Mouse (Mus musculus) lung, postnatal 0 days (tissue): ENCODE measurements around the gene Sergef. TPM values are rescaled to one million over a fixed set of nuclear protein-coding genes. Genes with fewer than 3 reads are reported as not detected.

Source experiments
- ATAC-seq: fragments of 200-750 bp; cut with Nextera tagmentation; 2 replicates; pipeline ENCODE4 v1.8.0; 2017; ENCODE audit warnings: moderate library complexity
- DNase-seq: peaks from one replicate; pipeline ENCODE4 v3.0.0-alpha.2; 2016; ENCODE audit warnings: low spot score
- H3K27ac ChIP-seq: fragments of 300-500 bp; sonication (generic); 2 replicates; pipeline ENCODE4 v1.5.1; 2014; ENCODE audit warnings: antibody characterized with exemption, mild to moderate bottlenecking, low read length, mixed read lengths
- H3K27me3 ChIP-seq: fragments of 300-500 bp; sonication (generic); replicated peaks from 2 replicates; pipeline ENCODE4 v1.6.1; 2014; ENCODE audit warnings: low read length, mixed read lengths; ENCODE audit not compliant: insufficient read depth
- H3K36me3 ChIP-seq: fragments of 300-500 bp; sonication (generic); 2 replicates; pipeline ENCODE4 v1.6.1; 2014; ENCODE audit warnings: low read length, mixed read lengths; ENCODE audit not compliant: insufficient read depth
- H3K4me1 ChIP-seq: fragments of 300-500 bp; sonication (generic); 2 replicates; pipeline ENCODE4 v1.6.1; 2014; ENCODE audit warnings: antibody characterized with exemption, low read depth, low read length, mixed read lengths; ENCODE audit not compliant: insufficient read depth
- H3K4me2 ChIP-seq: fragments of 300-500 bp; sonication (generic); replicated peaks from 2 replicates; pipeline ENCODE4 v1.6.1; 2014; ENCODE audit warnings: low read depth, mild to moderate bottlenecking, low read length, moderate library complexity, mixed read lengths
- H3K4me3 ChIP-seq: fragments of 300-500 bp; sonication (generic); 2 replicates; pipeline ENCODE4 v1.5.1; 2014; ENCODE audit warnings: low read depth, low read length
- H3K9ac ChIP-seq: fragments of 300-500 bp; sonication (generic); replicated peaks from 2 replicates; pipeline ENCODE4 v1.6.1; 2014; ENCODE audit warnings: low read depth, mild to moderate bottlenecking
- H3K9me3 ChIP-seq: fragments of 300-500 bp; sonication (generic); 2 replicates; pipeline ENCODE4 v1.6.1; 2016; ENCODE audit warnings: low read length, mixed read lengths
- CTCF ChIP-seq: IDR thresholded peaks from 2 replicates; pipeline ENCODE4 v1.5.1; 2016; ENCODE audit warnings: antibody characterized with exemption, mild to moderate bottlenecking
- EP300 ChIP-seq: IDR thresholded peaks from 2 replicates; pipeline ENCODE4 v1.6.1; 2016; ENCODE audit warnings: antibody characterized with exemption, mild to moderate bottlenecking, control low read depth
- WGBS: fragments of 180-500 bp; shearing (Covaris S2); extraction: QIAGEN DNeasy Blood & Tissue Kit; methylation state at CpG from one replicate; pipeline ENCODE4 v1.1.7; 2014; 5-methylcytosine and 5-hydroxymethylcytosine counted together
- polyA plus RNA-seq: library from polyadenylated mRNA; unstranded; fragments of >200 nt; fragmentation: Nextera tagmentation; extraction: Ambion mirVana; gene quantifications from 2 replicates; pipeline ENCODE4 v1.2.1, GENCODE M21; 2015

The Sergef gene
- polyA plus RNA-seq, 1 experiment from 2014 or later: 7.2 TPM

- Histone ChIP-seq H3K9ac (no peak overlapping the region), H3K4me1 (peaks cover 5% of the 10 kb centered on the region; the same call in 1 of the 2 replicates), H3K27me3 (peaks cover 56% of the 10 kb centered on the region), H3K4me2 (no peak overlapping the region), H3K4me3 (no peak overlapping the region), H3K27ac (no peak overlapping the region), H3K9me3 (no peaks in the 10 kb centered on the region), H3K36me3 (no peaks in the 10 kb centered on the region)
- ATAC-seq (no peak), DNase-seq (no peak)
- TF ChIP-seq CTCF: no peak
- TF ChIP-seq EP300: no peak
- WGBS: 34% methylated on average over 12 of the region's 12 CpGs
Measured at GRCm38 (mm10) chr7:46393718-46394511, 245.7 kb downstream of the Sergef start.

Other genes with a start within 250 kb of the Sergef start
- 0.06 and 0.07 TPM in 2 replicates for gene Kcnc1, start 243.3 kb downstream of the Sergef start, polyA plus RNA-seq
- gene Tph1, start 32.7 kb upstream of the Sergef start, polyA plus RNA-seq: 0.27 and 0.32 TPM in 2 replicates
- gene Saal1, start 70.9 kb upstream of the Sergef start, polyA plus RNA-seq: 9.5 and 11.1 TPM in 2 replicates
- 34.2 and 98.7 TPM in 2 replicates for gene Saa3, start 75.9 kb upstream of the Sergef start, polyA plus RNA-seq
- gene Saa4, start 92.8 kb upstream of the Sergef start, polyA plus RNA-seq: not detected in 2 replicates
- 0.65 and 0.69 TPM in 2 replicates for gene Saa1, start 103.2 kb upstream of the Sergef start, polyA plus RNA-seq
- 1.0 TPM in 1 of 2 replicates, not detected in the other for gene Saa2, start 112.0 kb upstream of the Sergef start, polyA plus RNA-seq
- 12.7 and 13.7 TPM in 2 replicates for gene Hps5, start 156.3 kb upstream of the Sergef start, polyA plus RNA-seq
- gene Gtf2h1, start 156.3 kb upstream of the Sergef start, polyA plus RNA-seq: 29.1 and 30.6 TPM in 2 replicates
- gene Ldha, start 201.7 kb upstream of the Sergef start, polyA plus RNA-seq: 533 and 589 TPM in 2 replicates
- 0.11 TPM in 1 of 2 replicates, not detected in the other for gene Ldhc, start 221.4 kb upstream of the Sergef start, polyA plus RNA-seq